Mouse (Mus musculus) adrenal gland, adult (tissue): Measurements from ENCODE around the gene Thap11.
A peak's percentile ranks its signal among the peaks of the same experiment; 100 is the strongest.
"Not testable (repeated sequence)": the region's sequence is repeated elsewhere in the genome, so short reads cannot be mapped to it uniquely, and the experiment has no call there.

Experiments
- DNase-seq, 2 experiments: peaks; one replicate each; pipeline ENCODE4 v3.0.0; 2022 to 2023; ENCODE audit warnings: low spot score in 1 of 2; ENCODE audit not compliant: inconsistent age in 2 of 2

Gene Thap11

GRCm38 (mm10) chr8:105854715-105855216 lies at the start of gene Thap11:
TSS of gene Thap11 (plus strand) at chr8:105855132.
- DNase-seq = peak; percentile 93 to 97

- DNase-seq = no peak
Measured at GRCm38 (mm10) chr8:105805346-105805745, 49.6 kb upstream of the Thap11 start.

GRCm38 (mm10) chr8:105805964-105806363 lies 49.0 kb upstream of the Thap11 start:
- DNase-seq = no peak

GRCm38 (mm10) chr8:105807766-105808165 lies 47.2 kb upstream of the Thap11 start:
- no peak for DNase-seq

GRCm38 (mm10) chr8:105808480-105808879 lies 46.5 kb upstream of the Thap11 start:
- DNase-seq = peak; percentile 29 to 70

GRCm38 (mm10) chr8:105810245-105810786 lies 44.6 kb upstream of the Thap11 start:
- no peak for DNase-seq

- DNase-seq = no peak
Measured at GRCm38 (mm10) chr8:105811061-105811460, 43.9 kb upstream of the Thap11 start.

GRCm38 (mm10) chr8:105811543-105811942 lies 43.4 kb upstream of the Thap11 start:
- DNase-seq = no peak

- no peak for DNase-seq
Measured at GRCm38 (mm10) chr8:105812511-105812910, 42.4 kb upstream of the Thap11 start.

GRCm38 (mm10) chr8:105813241-105813640 lies 41.7 kb upstream of the Thap11 start:
- DNase-seq = no peak

- no peak for DNase-seq
Measured at GRCm38 (mm10) chr8:105819659-105820058, 35.3 kb upstream of the Thap11 start.

- no peak for DNase-seq
Measured at GRCm38 (mm10) chr8:105820925-105821324, 34.0 kb upstream of the Thap11 start.

- DNase-seq = no peak
Measured at GRCm38 (mm10) chr8:105825506-105825905, 29.4 kb upstream of the Thap11 start.

- no peak for DNase-seq
Measured at GRCm38 (mm10) chr8:105826379-105826778, 28.6 kb upstream of the Thap11 start.

GRCm38 (mm10) chr8:105826861-105827848 lies 27.8 kb upstream of the Thap11 start, which contains the start of the genes Ranbp10 and Tsnaxip1:
TSS of gene Ranbp10 (minus strand) at chr8:105827350.
TSS of gene Tsnaxip1 (plus strand) at chr8:105827731.
- DNase-seq = peak; percentile 97 to 99

GRCm38 (mm10) chr8:105833740-105834139 lies 21.2 kb upstream of the Thap11 start:
- DNase-seq = not testable (repeated sequence)

- peak; percentile 72 to 93 for DNase-seq
Measured at GRCm38 (mm10) chr8:105835318-105835717, 19.6 kb upstream of the Thap11 start.

GRCm38 (mm10) chr8:105836991-105837390 lies 17.9 kb upstream of the Thap11 start:
- DNase-seq = no peak

- DNase-seq = no peak
Measured at GRCm38 (mm10) chr8:105839209-105839608, 15.7 kb upstream of the Thap11 start.

GRCm38 (mm10) chr8:105846678-105847077 lies 8.3 kb upstream of the Thap11 start:
- DNase-seq = no peak

- no peak for DNase-seq
Measured at GRCm38 (mm10) chr8:105850014-105850413, 4.9 kb upstream of the Thap11 start.

- no peak for DNase-seq
Measured at GRCm38 (mm10) chr8:105850611-105851010, 4.3 kb upstream of the Thap11 start.
